Mouse (Mus musculus): Measurements from ENCODE around the gene Gm44503. TPM values are rescaled to one million over a fixed set of nuclear protein-coding genes. Genes with fewer than 3 reads are reported as not detected.

Gm44503 gene
- not detected for total RNA-seq (2021)

DNA sequence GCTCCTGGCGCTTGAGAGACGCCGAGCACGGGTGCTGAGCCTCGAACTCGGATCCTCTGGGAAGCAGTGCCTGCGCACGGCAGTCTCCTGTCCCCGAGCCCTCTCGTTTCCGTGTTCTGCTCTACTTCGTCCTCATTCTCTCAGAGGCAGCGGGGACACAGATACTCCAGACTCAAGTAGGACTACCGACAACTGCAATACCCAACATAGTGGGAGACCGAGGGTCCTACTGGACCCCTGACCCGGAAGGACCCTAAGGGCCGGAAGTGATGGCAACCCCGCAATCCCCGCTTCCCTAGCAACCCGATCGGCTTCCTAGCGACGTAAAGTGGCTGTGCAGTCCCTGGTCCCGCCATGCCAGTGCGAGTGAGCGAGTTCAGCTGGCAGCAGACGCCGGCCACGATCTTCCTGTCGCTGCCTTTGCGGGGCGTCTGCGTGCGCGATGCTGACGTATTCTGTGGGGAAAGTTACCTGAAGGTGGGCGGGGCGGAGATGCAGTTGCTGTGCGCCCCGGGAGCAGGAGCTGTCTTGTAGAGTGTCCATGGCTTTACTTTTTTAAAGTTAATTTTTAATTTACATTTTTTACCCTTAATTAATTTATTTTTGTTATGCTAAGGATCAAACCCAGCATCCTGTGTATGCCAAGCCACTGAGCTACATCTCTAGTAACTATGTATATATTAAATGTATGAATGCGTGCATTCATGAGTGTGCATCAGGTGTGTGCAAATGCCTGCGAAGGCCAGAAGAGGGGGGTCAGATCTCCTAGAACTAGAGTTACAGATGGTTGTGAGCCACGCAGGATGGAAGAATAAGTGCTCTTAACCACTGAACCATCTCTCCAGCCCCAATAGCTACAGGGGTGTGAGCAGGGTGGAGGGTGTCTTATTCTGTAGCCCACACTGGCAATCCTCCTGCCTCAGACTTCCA, at the start of gene Gm44503, which contains the start of gene Dyx1c1:
Gene Gm44503, plus strand, starts transcription at position 332 of the 930 bp plus-strand sequence.
Gene Dyx1c1, plus strand, starts transcription at position 265 of the 930 bp plus-strand sequence.
- peak; percentile 79 for DNase-seq

DNA sequence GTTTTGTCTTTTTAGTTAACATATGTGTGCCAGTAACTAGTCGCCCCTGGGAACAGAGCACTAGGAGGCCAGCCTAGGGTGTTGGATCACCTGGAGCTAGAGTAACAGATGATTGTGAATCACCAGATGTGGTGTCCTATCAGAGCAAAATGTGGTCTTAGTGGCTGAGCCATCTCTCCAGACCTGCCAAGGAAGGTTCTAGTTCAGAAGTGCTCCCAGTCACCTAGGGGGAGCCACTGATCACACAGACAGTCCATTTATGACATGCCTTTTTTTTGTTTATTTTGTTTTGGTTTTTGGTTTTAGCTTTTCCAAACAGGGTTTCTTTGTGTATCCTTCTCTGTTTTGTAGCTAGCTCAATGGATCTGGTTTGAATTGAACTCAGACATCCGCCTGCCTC, 47.3 kb upstream of the Gm44503 start:
- DNase-seq: no peak

DNA sequence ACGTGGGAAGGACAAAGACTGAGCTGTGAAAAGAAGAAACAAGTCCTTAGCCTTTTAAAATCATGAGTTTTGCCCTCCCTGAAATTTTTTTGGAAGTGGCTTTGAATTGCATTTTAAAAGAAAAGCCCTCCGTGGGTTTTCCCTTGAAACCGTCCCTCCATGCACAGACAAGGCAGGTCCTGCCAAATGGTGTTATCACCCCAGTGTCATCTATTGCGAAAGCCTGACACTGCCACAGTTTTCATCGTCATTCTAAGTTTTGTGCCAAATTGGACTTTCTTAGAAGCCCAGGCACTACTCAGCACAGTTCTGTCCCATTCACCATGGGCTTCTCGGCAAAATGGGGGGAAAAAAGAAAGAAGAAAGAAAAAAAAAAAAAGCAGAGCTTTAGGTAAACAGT, 45.1 kb upstream of the Gm44503 start:
- DNase-seq: no peak

DNA sequence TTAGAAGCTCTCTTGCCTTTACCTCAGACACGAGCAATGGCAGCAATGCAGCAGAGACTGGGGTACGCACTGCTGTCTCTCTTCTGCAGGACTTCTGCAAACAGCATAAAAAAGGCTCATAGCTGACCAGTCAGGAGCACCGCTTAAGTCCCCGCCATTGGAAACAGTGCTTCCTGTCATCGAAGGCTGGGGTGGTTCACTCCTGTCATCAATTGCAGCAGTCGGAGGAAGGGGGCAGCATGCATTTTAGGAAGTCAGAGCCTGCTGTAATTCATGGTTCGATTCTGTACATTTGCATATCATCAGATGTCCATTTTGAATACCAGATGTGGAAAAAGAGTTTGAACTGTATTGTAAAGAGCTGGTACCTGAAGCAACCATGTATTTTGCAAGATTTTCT, 42.9 kb upstream of the Gm44503 start:
- no peak for DNase-seq

DNA sequence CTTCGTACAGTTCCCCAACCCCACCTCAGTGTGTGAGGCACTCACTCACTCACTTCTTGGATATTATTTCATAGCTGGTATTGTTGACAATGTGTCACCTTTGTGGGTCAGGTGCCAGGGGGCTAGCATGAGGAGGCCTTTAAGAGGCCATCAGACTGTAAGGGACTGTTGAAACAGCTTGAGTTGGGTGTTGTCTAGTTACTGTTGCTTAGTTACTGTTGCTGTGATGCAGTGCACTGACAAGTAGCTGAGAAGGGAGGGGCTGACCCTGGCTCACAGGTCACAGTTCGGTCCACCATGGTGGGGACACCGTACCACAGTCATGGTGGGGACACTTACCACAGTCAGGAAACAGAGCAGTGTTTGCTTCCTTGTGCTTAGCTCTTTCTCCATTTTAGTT, 35.6 kb upstream of the Gm44503 start:
- no peak for DNase-seq

DNA sequence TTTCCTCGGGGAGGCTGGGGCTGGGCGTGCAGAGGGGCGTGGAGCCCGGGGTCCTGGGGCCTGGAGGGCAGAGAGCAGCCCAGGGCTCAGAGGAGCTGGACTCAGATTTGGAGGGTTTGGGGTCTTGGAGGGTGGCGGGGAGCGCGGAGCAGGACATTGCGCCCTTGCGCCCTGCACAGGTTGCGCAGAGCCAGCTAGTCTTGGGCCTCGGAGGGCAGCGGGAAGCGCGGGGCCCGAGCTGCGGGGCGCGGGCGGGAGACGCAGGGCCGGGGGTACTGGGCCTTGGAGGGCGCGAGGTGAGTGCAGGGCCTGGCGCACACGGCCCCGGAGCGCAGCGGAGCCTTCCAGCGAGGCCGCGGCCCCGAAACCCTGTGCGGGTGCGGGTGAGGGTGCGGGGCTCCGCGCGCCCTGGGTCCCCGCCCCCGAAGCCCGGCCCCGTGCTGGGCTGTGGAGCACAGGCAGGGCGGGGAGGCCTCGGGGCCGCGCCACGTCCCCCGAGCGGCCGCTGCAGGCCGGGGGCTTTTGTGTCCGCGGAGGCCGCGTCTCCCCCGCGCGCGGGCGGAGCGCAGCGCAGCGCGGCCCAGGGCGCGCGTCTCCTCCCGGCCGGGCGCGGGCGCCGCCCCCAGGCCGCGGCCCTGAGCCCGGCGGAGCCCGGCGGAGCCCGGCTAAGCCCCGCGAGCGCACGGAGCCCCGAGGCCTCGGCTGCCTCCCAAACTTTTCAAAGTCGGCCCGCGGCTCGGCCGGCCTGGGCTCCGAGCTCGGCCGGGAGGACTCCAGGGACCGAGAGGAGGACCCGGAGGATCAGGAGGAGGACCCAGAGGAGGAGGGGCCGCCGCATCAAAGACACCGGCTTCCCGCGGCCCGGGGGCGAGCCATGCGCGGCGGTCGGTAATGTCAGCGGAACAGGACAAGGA, 33.4 kb upstream of the Gm44503 start, which contains the start of gene Pygo1:
Gene Pygo1, plus strand, starts transcription at position 625 of the 914 bp plus-strand sequence.
- peak; percentile 63 for DNase-seq

DNA sequence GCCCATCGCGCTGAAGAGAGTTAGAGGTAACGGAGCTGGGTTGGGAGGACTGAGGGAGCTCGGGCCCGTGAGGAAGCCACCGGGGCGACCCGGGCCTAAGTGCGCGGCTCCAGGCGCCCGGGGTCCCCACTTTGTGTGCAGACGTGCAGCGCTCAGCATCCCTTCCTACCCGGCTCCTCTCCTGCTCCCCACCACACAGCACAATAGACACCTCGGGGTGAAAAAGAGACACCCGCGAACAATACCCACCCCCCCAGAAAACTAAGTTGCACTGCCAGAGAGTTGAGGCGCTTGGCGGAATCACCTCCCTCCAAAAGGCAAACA, 32.8 kb upstream of the Gm44503 start:
- no peak for DNase-seq

DNA sequence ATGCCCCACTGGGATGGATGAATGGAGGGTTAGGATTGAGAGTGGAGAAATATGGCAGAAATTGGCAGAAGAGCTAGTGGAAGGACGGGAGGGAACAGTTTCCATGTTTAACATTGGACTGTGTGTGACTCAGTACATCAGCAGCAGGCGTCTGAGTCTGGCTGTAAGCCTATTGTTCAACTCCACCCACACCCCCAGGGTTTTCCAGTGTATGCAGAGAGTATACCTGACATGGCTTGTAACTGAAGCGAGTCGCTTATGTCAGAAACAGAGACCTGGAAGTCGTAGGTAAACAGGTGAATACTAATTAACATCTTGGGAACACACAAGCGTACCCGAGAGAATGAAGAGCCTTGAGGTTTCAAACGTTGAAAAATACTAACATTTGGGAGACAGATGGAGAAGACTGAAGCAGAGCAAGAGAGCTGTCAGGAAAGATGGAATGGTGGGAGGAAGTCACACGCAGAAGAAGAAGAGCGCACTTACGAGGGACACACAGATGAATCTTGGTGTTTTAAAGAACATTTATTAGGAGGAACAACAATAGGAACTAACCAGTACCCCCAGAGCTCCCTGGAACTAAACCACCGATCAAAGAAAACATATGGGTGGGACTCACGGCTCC, 27.4 kb upstream of the Gm44503 start:
- no peak for DNase-seq

DNA sequence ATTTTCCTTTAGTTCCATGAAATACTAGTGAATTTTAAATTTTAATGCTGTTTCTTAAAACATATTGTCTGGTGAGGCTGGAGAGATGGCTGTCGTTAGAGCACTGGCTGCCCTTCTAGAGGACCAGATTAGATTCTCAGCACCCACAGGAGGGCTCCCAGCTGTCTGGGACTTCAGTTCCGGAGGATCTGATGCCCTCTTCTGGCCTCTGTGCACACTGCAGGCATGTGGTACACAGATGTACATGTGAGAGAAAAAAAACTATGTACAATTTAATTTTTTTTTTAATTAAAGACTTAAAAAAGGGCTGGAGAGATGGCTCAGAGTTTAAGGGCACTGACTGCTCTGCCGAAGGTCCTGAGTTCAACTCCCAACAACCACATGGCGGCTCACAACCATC, 23.3 kb upstream of the Gm44503 start:
- no peak for DNase-seq

DNA sequence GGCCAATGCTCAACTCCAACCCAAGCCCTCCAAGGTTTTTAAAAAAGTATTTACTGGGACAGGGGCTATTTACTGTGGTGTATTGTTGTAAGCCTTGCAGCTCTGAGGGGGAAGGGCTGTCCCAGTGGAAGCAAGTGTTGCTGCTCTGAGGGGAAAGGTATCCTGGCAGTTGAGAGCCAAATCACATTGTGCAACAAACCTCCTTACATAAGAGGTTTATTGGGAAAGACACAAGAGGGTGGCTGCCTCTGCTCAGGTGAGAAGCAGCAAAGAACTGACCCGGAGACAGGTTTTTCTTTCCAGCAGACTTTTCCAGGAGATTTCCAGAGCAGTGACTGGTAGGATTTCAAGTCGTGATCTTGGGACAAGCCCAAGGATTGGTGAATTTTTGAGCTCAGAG, 22.4 kb upstream of the Gm44503 start:
- no peak for DNase-seq

DNA sequence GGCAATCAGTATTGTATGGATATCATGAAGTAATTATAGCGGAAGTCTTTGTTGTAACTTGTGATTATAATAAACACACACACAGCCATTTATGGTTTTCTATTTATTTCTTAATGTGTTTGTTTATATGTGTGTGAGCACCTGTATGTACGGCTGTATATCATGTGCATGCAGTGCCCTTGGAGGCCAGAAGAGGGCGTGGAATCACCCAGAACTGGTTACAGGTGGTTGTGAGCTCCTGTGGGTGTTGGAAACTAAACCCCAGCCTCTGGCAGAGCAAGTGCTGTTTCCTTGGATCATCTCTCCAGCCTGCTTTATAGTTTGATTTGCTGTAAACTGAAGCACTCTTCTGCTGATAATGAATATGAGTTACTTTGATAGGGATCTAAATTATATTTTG, 15.2 kb upstream of the Gm44503 start:
- no peak for DNase-seq

DNA sequence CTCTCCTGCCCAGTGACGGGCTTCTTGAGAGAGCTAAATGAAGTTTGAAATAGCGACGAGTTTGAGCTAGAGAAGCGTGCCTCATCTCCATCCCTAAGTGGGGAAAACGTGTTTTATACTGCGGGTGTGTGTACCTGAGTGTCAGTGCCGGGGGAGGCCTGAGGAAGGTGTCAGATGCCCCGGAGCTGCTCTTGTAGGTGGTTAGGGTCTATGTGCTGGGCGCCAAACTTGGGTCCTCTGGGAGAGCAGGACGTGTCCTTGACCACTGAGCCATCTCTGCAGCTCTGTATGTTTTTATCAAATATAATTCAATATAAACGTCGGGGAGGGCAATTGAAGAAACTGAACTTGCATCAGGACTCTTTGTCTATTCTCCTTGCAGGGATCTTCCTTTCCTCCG, 14.4 kb upstream of the Gm44503 start:
- no peak for DNase-seq

DNA sequence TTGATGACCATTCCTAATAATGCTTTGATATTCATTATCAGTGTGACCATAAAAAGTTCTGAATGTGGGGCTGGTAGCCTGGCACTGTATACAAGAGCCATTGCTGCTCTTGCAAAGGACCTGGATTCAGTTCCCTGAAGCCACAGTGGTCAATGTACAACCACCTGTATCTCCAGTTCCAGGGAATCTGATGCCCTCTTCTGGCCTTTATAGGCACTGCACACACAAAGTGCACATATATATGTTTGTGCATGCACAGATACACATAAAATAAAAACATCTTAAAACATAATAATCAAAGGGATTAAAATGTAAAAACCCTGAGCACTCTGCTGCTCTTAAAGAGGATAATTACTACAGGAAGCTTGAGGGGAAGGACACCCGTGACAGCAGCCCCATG, 11.6 kb upstream of the Gm44503 start:
- no peak for DNase-seq

DNA sequence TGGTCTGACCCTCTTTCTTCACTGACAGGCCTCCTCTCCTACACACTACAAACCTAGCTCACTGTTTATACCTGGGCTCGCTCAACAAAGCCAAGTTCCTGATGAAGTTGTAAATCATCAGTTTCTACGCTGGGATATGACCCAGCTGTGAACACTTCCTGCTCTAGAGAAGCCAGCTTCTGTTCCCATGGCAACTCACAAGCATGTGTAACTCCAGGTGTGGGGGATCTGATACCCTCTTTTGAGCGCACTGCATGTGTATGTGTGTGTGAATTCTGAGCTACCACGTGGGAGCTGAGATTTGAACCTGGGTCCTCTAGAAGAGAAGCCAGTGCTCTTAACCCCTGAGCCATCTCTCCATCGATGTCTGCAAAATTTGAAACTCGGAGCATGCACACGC, 9.1 kb upstream of the Gm44503 start:
- no peak for DNase-seq

DNA sequence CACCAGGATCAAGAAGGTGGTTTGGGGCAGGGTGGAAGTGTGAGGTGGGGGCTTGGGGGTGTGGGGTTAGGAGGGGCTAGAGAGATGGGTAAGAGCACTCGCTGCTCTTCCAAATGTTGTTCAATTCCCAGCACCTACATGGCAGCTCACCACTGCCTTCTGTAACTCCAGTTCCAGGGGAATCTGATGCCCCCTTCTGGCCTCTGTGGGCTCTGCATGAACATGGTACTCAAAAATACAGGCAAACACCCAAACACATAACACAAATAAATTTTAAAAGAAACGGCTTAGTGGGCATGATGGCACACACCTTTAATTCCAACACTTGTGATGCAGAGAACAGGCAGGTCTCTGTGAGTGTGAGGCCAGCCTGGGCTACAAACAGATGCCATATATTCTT, 3.9 kb upstream of the Gm44503 start:
- DNase-seq: peak; percentile 14

DNA sequence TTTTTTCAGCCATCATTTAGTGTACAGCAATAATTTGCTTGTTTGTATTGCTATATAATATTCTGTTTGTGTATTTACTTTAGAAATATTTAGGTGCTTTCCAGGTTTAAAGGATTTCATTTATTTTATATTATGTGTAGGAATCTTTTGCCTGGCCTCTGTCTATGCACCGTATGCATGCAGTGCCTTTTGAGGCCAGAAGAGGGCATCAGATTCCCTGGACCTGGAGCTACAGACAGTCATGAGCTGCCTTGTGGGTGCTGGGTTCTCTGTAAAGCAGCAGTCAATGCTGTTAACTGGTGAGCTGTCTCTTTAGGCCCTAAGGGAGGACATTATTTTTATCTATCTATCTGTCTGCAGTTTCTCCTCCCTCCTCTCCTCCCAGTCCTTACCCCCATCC, 3.1 kb upstream of the Gm44503 start:
- DNase-seq: peak; percentile 53

DNA sequence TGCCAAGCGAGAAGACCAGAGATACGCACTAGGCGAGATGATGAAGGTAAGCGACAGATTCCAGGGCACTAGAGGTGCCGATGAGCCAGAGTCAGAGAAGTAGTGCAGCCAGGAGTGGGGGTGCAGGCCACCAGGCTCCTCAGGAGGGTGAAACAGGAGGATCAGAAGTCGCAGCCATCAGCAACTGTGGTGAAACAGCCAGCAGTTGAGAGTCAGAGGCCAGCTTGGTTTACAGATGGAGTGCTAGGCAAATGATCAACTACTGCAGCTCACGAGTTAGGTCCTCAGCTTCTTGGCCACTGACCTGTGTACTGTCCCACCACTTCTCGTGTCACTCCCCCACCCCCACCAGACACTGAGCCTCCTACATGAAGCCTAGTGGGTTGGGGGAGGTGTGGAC, 2.7 kb downstream of the Gm44503 start:
- no peak for DNase-seq

DNA sequence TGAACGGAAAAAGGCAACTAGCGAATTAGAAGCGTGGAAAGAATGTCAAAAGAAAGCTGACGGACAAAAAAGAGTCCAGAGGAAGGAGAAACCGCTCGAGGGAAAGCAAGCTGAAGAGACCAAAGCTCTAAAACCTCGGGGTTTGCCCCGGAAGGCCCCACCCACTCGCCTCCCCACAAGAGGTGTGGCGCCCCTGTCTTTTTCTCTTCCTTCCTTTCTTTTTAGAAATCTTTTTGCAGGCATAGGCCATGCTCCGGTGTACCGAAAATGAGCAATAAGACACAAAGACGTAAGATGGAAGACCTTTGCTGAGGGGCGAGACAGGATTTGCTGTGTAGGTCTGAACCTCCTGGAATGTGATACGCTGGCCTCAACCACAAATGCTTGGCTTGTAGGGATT, 3.3 kb downstream of the Gm44503 start:
- DNase-seq: no peak

DNA sequence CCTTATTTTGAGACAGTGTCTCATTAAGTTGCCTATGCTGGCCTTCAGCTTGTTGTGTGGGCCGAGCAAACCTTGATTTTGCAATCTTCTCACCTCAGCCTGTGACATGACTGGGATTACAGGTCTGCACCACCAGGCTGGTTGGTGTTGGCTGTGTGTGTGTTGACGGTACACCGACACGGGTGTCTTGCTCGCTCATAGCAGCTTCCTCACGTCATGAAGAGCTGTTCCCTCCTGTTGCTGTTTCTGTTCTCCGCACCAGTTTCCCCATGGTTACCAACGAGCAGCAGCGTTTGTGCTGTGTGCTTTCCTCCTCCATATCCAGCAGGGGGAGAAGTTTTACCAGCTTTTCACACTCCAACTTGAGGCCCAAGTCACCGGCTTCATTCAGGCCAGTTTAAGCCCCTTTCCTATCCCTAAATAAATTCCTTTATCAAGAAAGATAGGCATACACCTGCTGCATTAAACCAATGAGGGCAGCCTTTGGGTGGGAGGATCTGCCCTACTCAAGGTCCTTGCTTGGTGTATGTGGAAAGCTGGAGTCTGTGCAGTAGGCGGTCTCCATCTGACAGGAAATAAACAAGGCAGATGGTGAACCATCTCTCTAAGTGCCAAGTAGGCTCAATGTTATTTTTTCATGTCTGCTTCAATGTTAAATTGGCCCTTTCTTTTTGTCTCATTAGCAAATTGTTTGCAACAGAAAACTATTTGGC, 9.9 kb downstream of the Gm44503 start:
- DNase-seq: peak; percentile 39

DNA sequence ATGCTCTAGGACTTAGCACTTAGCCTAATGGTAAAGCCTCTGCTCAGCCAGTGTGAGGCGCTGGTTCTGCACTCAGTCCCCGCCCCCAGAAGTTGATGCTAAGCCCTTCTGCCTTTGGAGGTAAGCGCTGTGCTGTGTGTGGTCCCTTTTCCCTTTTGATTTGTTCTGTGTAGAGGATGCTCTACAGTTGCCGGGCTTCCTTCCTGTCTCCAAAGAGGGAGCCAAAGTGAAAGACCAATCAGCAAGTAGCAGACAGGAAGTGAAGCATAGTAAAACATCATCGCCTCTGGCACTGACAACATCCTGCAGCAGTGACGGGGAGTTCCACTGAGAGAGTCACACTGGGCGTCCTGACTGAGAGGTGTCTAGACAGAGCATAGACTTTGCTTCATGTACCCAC, 11.2 kb downstream of the Gm44503 start:
- DNase-seq: peak; percentile 12

DNA sequence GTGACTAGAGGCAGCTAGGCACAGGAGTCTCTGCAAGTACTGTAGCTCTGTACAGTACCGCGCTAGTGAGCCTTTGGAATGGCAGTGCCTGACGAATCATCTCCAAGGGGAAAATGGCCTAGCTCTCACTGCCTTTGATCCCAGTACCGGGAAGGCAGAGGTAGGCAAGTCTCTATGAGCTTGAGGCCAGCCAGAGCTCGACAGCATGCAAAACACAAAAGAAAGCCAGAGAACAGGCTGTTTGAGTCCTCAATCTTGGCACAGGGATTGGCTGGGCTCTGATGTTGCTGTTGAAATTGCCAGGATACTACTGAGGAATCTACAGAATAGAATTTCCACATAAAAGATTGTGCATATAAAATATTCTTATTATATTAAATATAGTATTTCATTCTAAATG, 13.8 kb downstream of the Gm44503 start:
- no peak for DNase-seq

DNA sequence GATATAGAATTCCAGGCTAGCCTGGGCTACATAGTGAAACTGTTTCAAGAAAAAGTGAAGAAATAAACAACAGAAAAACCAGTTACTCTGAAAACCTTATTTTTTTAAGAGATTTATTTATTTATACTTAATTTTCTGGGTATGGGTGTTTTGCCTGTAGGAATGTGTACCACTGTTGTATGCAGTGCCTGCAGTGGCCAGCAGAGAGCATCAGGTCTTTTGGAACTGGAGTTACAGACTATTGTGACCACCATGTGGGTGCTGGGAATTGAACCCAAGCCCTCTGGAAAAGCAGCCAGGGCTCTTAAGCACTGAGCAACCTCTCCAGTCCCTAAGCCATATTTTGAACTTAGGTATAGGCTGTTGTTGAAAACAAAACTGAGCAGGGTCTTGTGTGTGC, 14.3 kb downstream of the Gm44503 start:
- no peak for DNase-seq

Data from heart, postnatal 4 days (tissue).